Mouse (Mus musculus) heart, embryonic 12.5 days (tissue): ENCODE results near the gene Pip. TPM values are rescaled to one million over a fixed set of nuclear protein-coding genes. Genes with fewer than 3 reads are reported as not detected.

ENCODE experiments used
- ATAC-seq: fragments of 200-750 bp; cut with Nextera tagmentation; 2 replicates; pipeline ENCODE4 v1.8.0; 2017; ENCODE audit warnings: moderate TSS enrichment, moderate library complexity; ENCODE audit not compliant: insufficient number of reproducible peaks, low FRiP score
- H3K27ac ChIP-seq: fragments of 300-500 bp; sonication (generic); 2 replicates; pipeline ENCODE4 v1.5.1; 2016; ENCODE audit warnings: mild to moderate bottlenecking, moderate library complexity; ENCODE audit not compliant: poor library complexity, severe bottlenecking
- H3K27me3 ChIP-seq: fragments of 300-500 bp; sonication (generic); replicated peaks from 2 replicates; pipeline ENCODE4 v1.6.1; 2016; ENCODE audit warnings: mild to moderate bottlenecking, moderate library complexity
- H3K36me3 ChIP-seq: fragments of 300-500 bp; sonication (generic); 2 replicates; pipeline ENCODE4 v1.6.1; 2016; ENCODE audit warnings: mild to moderate bottlenecking, moderate library complexity
- H3K4me1 ChIP-seq: fragments of 300-500 bp; sonication (generic); replicated peaks from 2 replicates; pipeline ENCODE4 v1.6.1; 2016; ENCODE audit warnings: mild to moderate bottlenecking
- H3K4me2 ChIP-seq: fragments of 300-500 bp; sonication (generic); 2 replicates; pipeline ENCODE4 v1.6.1; 2016; ENCODE audit warnings: mild to moderate bottlenecking, moderate library complexity
- H3K4me3 ChIP-seq: fragments of 300-500 bp; sonication (generic); 2 replicates; pipeline ENCODE4 v1.5.1; 2016; ENCODE audit warnings: mild to moderate bottlenecking
- H3K9ac ChIP-seq: fragments of 300-500 bp; sonication (generic); 2 replicates; pipeline ENCODE4 v1.6.1; 2016; ENCODE audit warnings: mild to moderate bottlenecking, moderate library complexity
- H3K9me3 ChIP-seq: fragments of 300-500 bp; sonication (generic); replicated peaks from 2 replicates; pipeline ENCODE4 v1.6.1; 2016; ENCODE audit warnings: mild to moderate bottlenecking, moderate library complexity
- WGBS: fragments of 180-500 bp; shearing (Covaris S2); methylation state at CpG from one replicate; pipeline ENCODE4 v1.1.7; 2016; 5-methylcytosine and 5-hydroxymethylcytosine counted together
- polyA plus RNA-seq: library from polyadenylated mRNA; unstranded; fragments of >200 nt; fragmentation: Nextera tagmentation; extraction: Ambion mirVana; gene quantifications from 2 replicates; pipeline ENCODE4 v1.2.1, GENCODE M21; 2016

Gene Pip
- polyA plus RNA-seq: not detected in 2 replicates

DNA sequence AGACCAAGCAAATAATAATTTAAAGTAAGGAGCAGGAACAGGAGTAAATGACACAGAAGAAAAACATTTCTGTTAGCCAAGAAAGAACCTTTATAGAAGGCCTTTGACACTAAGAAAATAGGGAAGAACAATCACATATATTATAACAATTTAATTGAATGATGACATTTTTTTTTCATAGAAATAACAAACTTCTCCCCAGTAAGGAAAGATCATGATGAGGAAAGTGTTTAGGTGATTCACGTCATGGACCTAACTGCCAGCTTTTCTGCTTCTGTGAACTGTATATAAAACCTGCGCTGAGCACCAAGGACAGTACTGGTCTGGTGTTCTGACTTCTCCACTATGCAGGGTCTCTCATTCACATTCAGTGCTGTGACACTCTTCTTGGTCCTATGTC, at the start of gene Pip:
Gene Pip, plus strand, starts transcription at position 301 of the 400 bp plus-strand sequence.
- Histone ChIP-seq H3K4me2 (no peak within 1 kb of the TSS), H3K36me3 (no peaks in the 10 kb centered on the region), H3K9me3 (no peaks in the 10 kb centered on the region), H3K9ac (no peak within 1 kb of the TSS), H3K4me1 (no peaks in the 10 kb centered on the region), H3K4me3 (no peak within 1 kb of the TSS), H3K27ac (no peak within 1 kb of the TSS), H3K27me3 (no peaks in the 10 kb centered on the region)
- WGBS: 75% methylated on average over 2 of the region's 2 CpGs
- ATAC-seq: no peak

GRCm38 (mm10) chr6:41824086-41824485, 23.2 kb upstream of the Pip start:
- no peak overlapping the region for H3K4me2 ChIP-seq

DNA sequence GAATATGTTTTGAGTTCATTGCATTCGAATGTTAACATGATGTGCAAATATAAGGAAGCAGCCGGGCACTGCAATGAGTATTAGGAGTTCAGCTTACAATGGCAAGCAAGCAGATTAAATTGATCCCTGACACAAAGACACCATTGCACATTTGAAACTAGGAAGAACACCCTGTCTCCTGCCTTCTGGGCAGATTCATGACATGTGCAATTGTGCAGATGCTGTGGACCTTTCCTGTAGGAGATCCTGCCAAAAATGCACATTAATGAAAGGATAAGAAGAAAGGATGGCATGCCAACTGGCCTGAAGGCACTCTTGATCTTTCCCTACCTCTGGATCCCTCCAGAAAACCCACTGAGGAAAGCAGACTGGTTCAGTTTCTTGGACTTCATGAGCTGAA, 17.8 kb upstream of the Pip start:
- Histone ChIP-seq H3K4me2 (no peak overlapping the region), H3K4me1 (no peaks in the 10 kb centered on the region), H3K9ac (no peak overlapping the region), H3K9me3 (0 out of 2 replicates have a peak, but pooled peaks cover under 1% of the 10 kb centered on the region), H3K36me3 (no peaks in the 10 kb centered on the region), H3K4me3 (no peak overlapping the region), H3K27ac (no peak overlapping the region), H3K27me3 (no peaks in the 10 kb centered on the region)
- ATAC-seq: no peak
- 72% methylated on average over 2 of the region's 2 CpGs for WGBS

More at GRCm38 (mm10) chr6:41824086-41824485, 23.2 kb upstream of the Pip start:
- H3K36me3 ChIP-seq: no peaks in the 10 kb centered on the region
- no peak overlapping the region for H3K27ac ChIP-seq
- H3K9ac ChIP-seq: no peak overlapping the region
- H3K9me3 ChIP-seq: no peaks in the 10 kb centered on the region
- no peaks in the 10 kb centered on the region for H3K27me3 ChIP-seq
- H3K4me1 ChIP-seq: no peaks in the 10 kb centered on the region
- H3K4me3 ChIP-seq: no peak overlapping the region
- no peak for ATAC-seq

DNA sequence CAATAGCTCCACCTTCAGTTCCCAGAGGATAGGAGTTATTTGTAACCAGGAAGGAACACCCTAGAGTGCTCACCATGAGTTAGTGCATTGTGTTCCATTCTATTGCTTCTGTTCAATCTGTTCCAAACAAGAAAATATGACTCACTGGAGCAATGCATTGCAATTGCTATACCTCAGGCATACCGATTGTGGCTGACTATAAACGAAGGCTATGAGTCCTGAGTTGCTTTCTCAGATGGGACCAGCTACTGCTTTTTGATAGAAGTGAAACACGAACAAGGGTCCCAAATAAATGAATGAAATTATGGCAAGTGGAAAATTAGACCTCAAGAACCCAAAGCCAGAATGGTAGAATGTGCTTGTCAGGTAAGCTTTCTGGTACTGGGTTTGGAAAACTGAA, 5.4 kb downstream of the Pip start, which contains the start of gene Sval2:
Gene Sval2, plus strand, starts transcription at position 301 of the 400 bp plus-strand sequence.
- no peak within 1 kb of the TSS for H3K9ac ChIP-seq
- H3K4me1 ChIP-seq: no peaks in the 10 kb centered on the region
- no peak within 1 kb of the TSS for H3K4me2 ChIP-seq
- no peak within 1 kb of the TSS for H3K27ac ChIP-seq
- H3K9me3 ChIP-seq: no peaks in the 10 kb centered on the region
- ATAC-seq: no peak
- no peaks in the 10 kb centered on the region for H3K27me3 ChIP-seq
- H3K36me3 ChIP-seq: no peaks in the 10 kb centered on the region
- 71% methylated on average over 3 of the region's 3 CpGs for WGBS
- no peak within 1 kb of the TSS for H3K4me3 ChIP-seq

GRCm38 (mm10) chr6:41864038-41864437, 16.7 kb downstream of the Pip start:
- Histone ChIP-seq H3K9me3 (no peaks in the 10 kb centered on the region), H3K4me2 (no peak overlapping the region), H3K4me3 (no peak overlapping the region), H3K4me1 (no peaks in the 10 kb centered on the region), H3K36me3 (no peaks in the 10 kb centered on the region), H3K27me3 (no peaks in the 10 kb centered on the region), H3K9ac (no peak overlapping the region), H3K27ac (no peak overlapping the region)
- ATAC-seq: no peak
- WGBS: 62% methylated on average over 2 of the region's 2 CpGs

Other genes starting within 250 kb of the Pip start
- gene Ephb6, start 242.1 kb upstream of the Pip start, polyA plus RNA-seq: 4.7 and 5.0 TPM in 2 replicates
- gene Trpv6, start 211.1 kb upstream of the Pip start, polyA plus RNA-seq: 0.11 TPM in 1 of 2 replicates, not detected in the other
- gene Trpv5, start 166.8 kb upstream of the Pip start, polyA plus RNA-seq: 0.08 TPM in 1 of 2 replicates, not detected in the other
- gene Llcfc1, start 163.1 kb upstream of the Pip start, polyA plus RNA-seq: not detected in 2 replicates
- 34.0 and 40.5 TPM in 2 replicates for gene Kel, start 143.2 kb upstream of the Pip start, polyA plus RNA-seq
- not detected in 2 replicates for gene Olfr459, start 72.4 kb upstream of the Pip start, polyA plus RNA-seq
- not detected in 2 replicates for gene Sval2, start 5.5 kb downstream of the Pip start, polyA plus RNA-seq
- gene Sval1, start 104.1 kb downstream of the Pip start, polyA plus RNA-seq: not detected in 2 replicates
- gene Sval3, start 120.6 kb downstream of the Pip start, polyA plus RNA-seq: not detected in 2 replicates
- gene Sva, start 190.9 kb downstream of the Pip start, polyA plus RNA-seq: not detected in 2 replicates